Mouse (Mus musculus): ENCODE measurements around the gene 4632433K11Rik.

- no peak for TF ChIP-seq CTCF (IDR thresholded peaks at IDR 0.05; ENCODE audit: control insufficient read depth, insufficient read depth, insufficient read length)
- no peak for TF ChIP-seq MAX (IDR thresholded peaks at IDR 0.05)
- no peak for TF ChIP-seq MYOD1 (IDR thresholded peaks at IDR 0.05; ENCODE audit: control insufficient read depth, insufficient read length, low read depth)
- no peak for TF ChIP-seq MYOG (IDR thresholded peaks at IDR 0.05; ENCODE audit: control insufficient read depth, extremely low read depth, insufficient read length)
Measured at GRCm38 (mm10) chr7:5081241-5081640, 47.3 kb downstream of the 4632433K11Rik start.
